8 mouse cellular contexts compared by ENCODE assay signal in genomic region chr11:87853597-87853954, GRCm38 (mm10). TPM values are rescaled to one million over a fixed set of nuclear protein-coding genes. Genes with fewer than 3 reads are reported as not detected.
A peak's percentile ranks its signal among the peaks of the same experiment; 100 is the strongest.
DNase-seq lines count a peak whose midpoint lies in the region; ATAC-seq lines count a peak whose summit lies in the region.

No protein-coding gene starts in this region.

- intact Hi-C loops in left cerebral cortex, postnatal 10 days (cut with DNase I), result no loop called here

- peak; percentile 31 to 47 for DNase-seq in left cerebral cortex, adult 18-20 months (ENCODE audit: low spot score in 2 of 2)
- DNase-seq in left cerebral cortex, postnatal 10 days (ENCODE audit: extremely low spot score in 1 of 2, low spot score in 2 of 2), result no peak
- DNase-seq in MN1 (ENCODE audit: low spot score) (peak; percentile 19), adipocyte (ENCODE audit: low spot score) (no peak)
- DNase-seq in layer of hippocampus, adult 18-20 months (ENCODE audit: low spot score in 2 of 2), result peak; percentile 11 to 27
- DNase-seq in thymus, postnatal 25 days, result no peak

- peak; percentile 67 for ATAC-seq in forebrain, embryonic 12.5 days (ENCODE audit: low FRiP score)

- H3K79me2 ChIP-seq in macrophage (ENCODE audit: inconsistent target), result no peaks in the 10 kb centered on the region

- no peaks in the 10 kb centered on the region for H3K27me3 ChIP-seq in forebrain, embryonic 12.5 days

- peak overlapping the region; percentile 52 for H3K4me3 ChIP-seq in forebrain, embryonic 12.5 days (replicated peaks)
- H3K4me3 ChIP-seq in macrophage (ENCODE audit: inconsistent target), result peak overlapping the region; percentile 59

- H3K4me2 ChIP-seq in forebrain, embryonic 12.5 days, result peak overlapping the region; percentile 80

- peak overlapping the region; percentile 63 for H3K9ac ChIP-seq in forebrain, embryonic 12.5 days

- H3K9me3 ChIP-seq in forebrain, embryonic 12.5 days, result no peaks in the 10 kb centered on the region

- WGBS in forebrain, embryonic 12.5 days, result 37% methylated on average over 8 of the region's 8 CpGs
- 35% methylated on average over 8 of the region's 8 CpGs for WGBS in macrophage (ENCODE audit: missing documents)

- peaks cover 21% of the 10 kb centered on the region for H3K36me3 ChIP-seq in forebrain, embryonic 12.5 days (replicated peaks)
- H3K36me3 ChIP-seq in macrophage (ENCODE audit: inconsistent target), result no peaks in the 10 kb centered on the region

- H3K27ac ChIP-seq in forebrain, embryonic 12.5 days, result peak overlapping the region; percentile 73
- peak overlapping the region; percentile 42 for H3K27ac ChIP-seq in macrophage

- H3K4me1 ChIP-seq in forebrain, embryonic 12.5 days, result peaks cover 13% of the 10 kb centered on the region

RNA-seq across cellular contexts. Expression of gene Mks1, which starts 0.6 kb away (rescaled TPM):
- total RNA-seq in left cerebral cortex, adult 18-20 months (2021), result 1 to 10 TPM; 3.9 to 4.1 TPM
- total RNA-seq in left cerebral cortex, postnatal 10 days (2021), result 1 to 10 TPM; 4.6 to 5.0 TPM
- 16.0 and 19.6 TPM in 2 replicates for polyA plus RNA-seq in forebrain, embryonic 12.5 days (2016; fragmentation: Nextera tagmentation; extraction: Ambion mirVana)
- 1 to 10 TPM; 5.6 TPM for total RNA-seq in layer of hippocampus, adult 18-20 months (2021)
- total RNA-seq in macrophage (2018; cell fraction: chromatin; rRNA removed), result 10 to 100 TPM in 16 of 26 experiments, 1 to 10 TPM in 10; 1.2 to 36.3 (median 15.9) TPM
- 1 to 10 TPM; 1.1 to 4.6 (median 2.7) TPM for total RNA-seq in macrophage (2018; cell fraction: cytosol; rRNA removed)
- 10 to 100 TPM in 10 of 26 experiments, 1 to 10 TPM in 16; 1.4 to 30.9 (median 8.3) TPM for total RNA-seq in macrophage (2018; cell fraction: nucleus; rRNA removed)
- 2.1 to 3.5 TPM (median 3.2 TPM) in 3 replicates for polyA plus RNA-seq in macrophage (2018)

RNA-seq across cellular contexts. Expression of gene Epx, which starts 21.8 kb away (rescaled TPM):
- not detected for total RNA-seq in left cerebral cortex, adult 18-20 months (2021)
- total RNA-seq in left cerebral cortex, postnatal 10 days (2021), result under 1 TPM; 0.36 to 0.77 TPM
- 0.14 and 0.20 TPM in 2 replicates for polyA plus RNA-seq in forebrain, embryonic 12.5 days (2016; fragmentation: Nextera tagmentation; extraction: Ambion mirVana)
- total RNA-seq in layer of hippocampus, adult 18-20 months (2021), result under 1 TPM in 1 of 2 experiments, not detected in 1; 0.41 TPM
- total RNA-seq in macrophage (2018; cell fraction: chromatin; rRNA removed), result not detected
- total RNA-seq in macrophage (2018; cell fraction: cytosol; rRNA removed), result not detected
- total RNA-seq in macrophage (2018; cell fraction: nucleus; rRNA removed), result not detected
- not detected in 3 replicates for polyA plus RNA-seq in macrophage (2018)

RNA-seq across cellular contexts. Expression of gene Lpo, which starts 25.5 kb away (rescaled TPM):
- under 1 TPM; 0.28 to 0.37 TPM for total RNA-seq in left cerebral cortex, adult 18-20 months (2021)
- total RNA-seq in left cerebral cortex, postnatal 10 days (2021), result 1 to 10 TPM; 1.5 to 2.7 TPM
- polyA plus RNA-seq in forebrain, embryonic 12.5 days (2016; fragmentation: Nextera tagmentation; extraction: Ambion mirVana), result 0.19 and 0.33 TPM in 2 replicates
- total RNA-seq in layer of hippocampus, adult 18-20 months (2021), result under 1 TPM; 0.15 to 0.37 TPM
- not detected for total RNA-seq in macrophage (2018; cell fraction: chromatin; rRNA removed)
- not detected for total RNA-seq in macrophage (2018; cell fraction: cytosol; rRNA removed)
- total RNA-seq in macrophage (2018; cell fraction: nucleus; rRNA removed), result not detected
- polyA plus RNA-seq in macrophage (2018), result not detected in 3 replicates

RNA-seq across cellular contexts. Expression of gene Olfr462, which starts 38.5 kb away (rescaled TPM):
- not detected for total RNA-seq in left cerebral cortex, adult 18-20 months (2021)
- total RNA-seq in left cerebral cortex, postnatal 10 days (2021), result not detected
- not detected in 2 replicates for polyA plus RNA-seq in forebrain, embryonic 12.5 days (2016; fragmentation: Nextera tagmentation; extraction: Ambion mirVana)
- total RNA-seq in layer of hippocampus, adult 18-20 months (2021), result not detected
- total RNA-seq in macrophage (2018; cell fraction: chromatin; rRNA removed), result not detected
- total RNA-seq in macrophage (2018; cell fraction: cytosol; rRNA removed), result not detected
- total RNA-seq in macrophage (2018; cell fraction: nucleus; rRNA removed), result not detected
- polyA plus RNA-seq in macrophage (2018), result not detected in 3 replicates

RNA-seq across cellular contexts. Expression of gene Olfr463, which starts 43.6 kb away (rescaled TPM):
- not detected for total RNA-seq in left cerebral cortex, adult 18-20 months (2021)
- total RNA-seq in left cerebral cortex, postnatal 10 days (2021), result not detected
- polyA plus RNA-seq in forebrain, embryonic 12.5 days (2016; fragmentation: Nextera tagmentation; extraction: Ambion mirVana), result not detected in 2 replicates
- total RNA-seq in layer of hippocampus, adult 18-20 months (2021), result not detected
- total RNA-seq in macrophage (2018; cell fraction: chromatin; rRNA removed), result not detected
- total RNA-seq in macrophage (2018; cell fraction: cytosol; rRNA removed), result not detected
- not detected for total RNA-seq in macrophage (2018; cell fraction: nucleus; rRNA removed)
- polyA plus RNA-seq in macrophage (2018), result not detected in 3 replicates

Comparison
In these comparisons a context has a peak if more than half of its experiments do, and no peak if none do; other contexts are left out.
1. DNase-seq: peak in left cerebral cortex, adult 18-20 months (2 of 2), MN1 (single experiment) and layer of hippocampus, adult 18-20 months (2 of 2); none in left cerebral cortex, postnatal 10 days (0 of 2), adipocyte (single experiment) and thymus, postnatal 25 days (single experiment).